11 mouse cellular contexts compared by ENCODE assay signal in genomic region chr5:77986449-77987047, GRCm38 (mm10).
DNase-seq lines count a peak whose midpoint lies in the region; ATAC-seq and TF ChIP-seq lines count a peak whose summit lies in the region.
"Had no signal": no experiment of that assay in that cellular context is flagged by ENCODE, and none has a peak within 500 bp of the region (broad histone marks: within the 10 kb centered on the region; RNA-seq: fewer than 3 reads in every experiment).

No protein-coding gene starts in this region.

- no peaks in the 10 kb centered on the region for H3K4me1 ChIP-seq in forebrain, embryonic 14.5 days (ENCODE audit: control insufficient read depth, insufficient read depth, low read length)
- no peaks in the 10 kb centered on the region for H3K4me1 ChIP-seq in forebrain, postnatal 0 days (ENCODE audit: insufficient read depth)
- no peaks in the 10 kb centered on the region for H3K4me1 ChIP-seq in liver, postnatal 0 days (ENCODE audit: insufficient read depth)
- H3K4me1 ChIP-seq in heart, embryonic 10.5 days: no peaks in the 10 kb centered on the region
- no peaks in the 10 kb centered on the region for H3K4me1 ChIP-seq in stomach, postnatal 0 days (replicated peaks; ENCODE audit: control insufficient read depth, insufficient read depth)

- no peaks in the 10 kb centered on the region for H3K9me3 ChIP-seq in forebrain, embryonic 14.5 days (replicated peaks; ENCODE audit: control insufficient read depth, low read length)
- no peaks in the 10 kb centered on the region for H3K9me3 ChIP-seq in forebrain, postnatal 0 days (ENCODE audit: low read length)
- H3K9me3 ChIP-seq in liver, postnatal 0 days (ENCODE audit: low read length): 0 out of 2 replicates have a peak, but pooled peaks cover 3% of the 10 kb centered on the region
- H3K9me3 ChIP-seq in heart, embryonic 10.5 days: no peaks in the 10 kb centered on the region
- no peaks in the 10 kb centered on the region for H3K9me3 ChIP-seq in stomach, postnatal 0 days (ENCODE audit: control insufficient read depth, low read length)

- H3K27me3 ChIP-seq in forebrain, embryonic 14.5 days (replicated peaks; ENCODE audit: control insufficient read depth, insufficient read depth, low read length): no peaks in the 10 kb centered on the region
- H3K27me3 ChIP-seq in forebrain, postnatal 0 days (ENCODE audit: insufficient read depth, low read length): no peaks in the 10 kb centered on the region
- H3K27me3 ChIP-seq in liver, postnatal 0 days (ENCODE audit: insufficient read depth, low read length): no peaks in the 10 kb centered on the region
- H3K27me3 ChIP-seq in heart, embryonic 10.5 days (ENCODE audit: insufficient read depth, poor library complexity, severe bottlenecking): no peaks in the 10 kb centered on the region
- no peaks in the 10 kb centered on the region for H3K27me3 ChIP-seq in stomach, postnatal 0 days (ENCODE audit: control insufficient read depth, insufficient read depth, low read length)

- no peak overlapping the region for H3K4me2 ChIP-seq in forebrain, embryonic 14.5 days (ENCODE audit: low read length)
- H3K4me2 ChIP-seq in forebrain, postnatal 0 days (ENCODE audit: low read depth): no peak overlapping the region
- H3K4me2 ChIP-seq in liver, postnatal 0 days (ENCODE audit: low read depth, low read length): no peak overlapping the region
- H3K4me2 ChIP-seq in stomach, postnatal 0 days (replicated peaks; ENCODE audit: low read depth): no peak overlapping the region

- DNase-seq in forebrain, embryonic 14.5 days (ENCODE audit: low spot score): peak; percentile 31
- DNase-seq in forebrain, postnatal 0 days: no peak
- peak; percentile 24 for DNase-seq in right cerebral cortex, adult 18-20 months
- DNase-seq in right cerebral cortex, postnatal 4 days: no peak
- peak; percentile 25 for DNase-seq in layer of hippocampus, adult 9-10 months (ENCODE audit: low spot score)
- DNase-seq in liver, postnatal 0 days: no peak
- no peak for DNase-seq in heart, embryonic 10.5 days (ENCODE audit: low spot score)
- no peak for DNase-seq in stomach, postnatal 0 days (ENCODE audit: low spot score)
- DNase-seq: right cerebral cortex, postnatal 14 days; thymus, postnatal 36 days had no signal

- no peaks in the 10 kb centered on the region for H3K36me3 ChIP-seq in forebrain, embryonic 14.5 days (ENCODE audit: control insufficient read depth, insufficient read depth, low read length)
- H3K36me3 ChIP-seq in forebrain, postnatal 0 days (ENCODE audit: insufficient read depth): no peaks in the 10 kb centered on the region
- no peaks in the 10 kb centered on the region for H3K36me3 ChIP-seq in liver, postnatal 0 days (replicated peaks; ENCODE audit: insufficient read depth, low read length)
- H3K36me3 ChIP-seq in heart, embryonic 10.5 days: no peaks in the 10 kb centered on the region
- H3K36me3 ChIP-seq in stomach, postnatal 0 days (ENCODE audit: control insufficient read depth, insufficient read depth, low read length): no peaks in the 10 kb centered on the region

- no peak overlapping the region for H3K27ac ChIP-seq in forebrain, embryonic 14.5 days (ENCODE audit: low read depth, low read length)
- H3K27ac ChIP-seq in forebrain, postnatal 0 days (ENCODE audit: low read depth, low read length): no peak overlapping the region
- H3K27ac ChIP-seq in liver, postnatal 0 days (ENCODE audit: low read depth): no peak overlapping the region
- H3K27ac ChIP-seq in heart, embryonic 10.5 days: no peak overlapping the region
- H3K27ac ChIP-seq in stomach, postnatal 0 days (replicated peaks): no peak overlapping the region

- TF ChIP-seq CTCF in forebrain, postnatal 0 days (IDR thresholded peaks at IDR 0.05; ENCODE audit: low read depth): no peak
- TF ChIP-seq CTCF in liver, postnatal 0 days (IDR thresholded peaks at IDR 0.05; ENCODE audit: low read depth): no peak
- no peak for TF ChIP-seq CTCF in stomach, postnatal 0 days (IDR thresholded peaks at IDR 0.05; ENCODE audit: low read depth)

- no peak overlapping the region for H3K4me3 ChIP-seq in forebrain, embryonic 14.5 days (ENCODE audit: low read depth, low read length)
- no peak overlapping the region for H3K4me3 ChIP-seq in forebrain, postnatal 0 days (ENCODE audit: low read depth, low read length)
- H3K4me3 ChIP-seq in liver, postnatal 0 days (ENCODE audit: low read depth, low read length): no peak overlapping the region
- no peak overlapping the region for H3K4me3 ChIP-seq in heart, embryonic 10.5 days
- no peak overlapping the region for H3K4me3 ChIP-seq in stomach, postnatal 0 days (ENCODE audit: low read depth, low read length)

- no peak for TF ChIP-seq EP300 in liver, postnatal 0 days (IDR thresholded peaks at IDR 0.05; ENCODE audit: low read depth)
- TF ChIP-seq EP300 in stomach, postnatal 0 days (optimal IDR thresholded peaks at IDR 0.05): no peak

- 39% methylated on average over 10 of the region's 10 CpGs for WGBS in forebrain, embryonic 14.5 days
- 36% methylated on average over 10 of the region's 10 CpGs for WGBS in forebrain, postnatal 0 days
- 68% methylated on average over 10 of the region's 10 CpGs for WGBS in liver, postnatal 0 days (ENCODE audit: insufficient replicate concordance)
- WGBS in heart, embryonic 10.5 days: 79% methylated on average over 10 of the region's 10 CpGs
- WGBS in stomach, postnatal 0 days: 61% methylated on average over 10 of the region's 10 CpGs

- no peak for ATAC-seq in forebrain, embryonic 14.5 days
- ATAC-seq in forebrain, postnatal 0 days: no peak
- no peak for ATAC-seq in liver, postnatal 0 days
- no peak for ATAC-seq in stomach, postnatal 0 days (ENCODE audit: low FRiP score, low TSS enrichment)
- ATAC-seq: forebrain, embryonic 16.5 days had no signal

- no peak overlapping the region for H3K9ac ChIP-seq in forebrain, embryonic 14.5 days (ENCODE audit: low read length)
- H3K9ac ChIP-seq in forebrain, postnatal 0 days: no peak overlapping the region
- H3K9ac ChIP-seq in liver, postnatal 0 days (replicated peaks): no peak overlapping the region
- H3K9ac ChIP-seq in stomach, postnatal 0 days (ENCODE audit: low read length): no peak overlapping the region

Comparison
In these comparisons a context has a peak if more than half of its experiments do, and no peak if none do; other contexts are left out.
1. DNase-seq: peak in forebrain, embryonic 14.5 days (single experiment), right cerebral cortex, adult 18-20 months (single experiment) and layer of hippocampus, adult 9-10 months (single experiment); none in forebrain, postnatal 0 days (single experiment), right cerebral cortex, postnatal 4 days (single experiment), liver, postnatal 0 days (single experiment), heart, embryonic 10.5 days (single experiment) and stomach, postnatal 0 days (single experiment).